Mouse (Mus musculus) naive thymus-derived CD4-positive, alpha-beta T cell, adult 5 months (primary cell): ENCODE data around the gene Ncr1. TPM values are rescaled to one million over a fixed set of nuclear protein-coding genes. Genes with fewer than 3 reads are reported as not detected.

ENCODE experiments used
- polyA plus RNA-seq: library from polyadenylated mRNA; unstranded; fragments of 100-300 nt; shearing (Covaris generic); gene quantifications from one replicate; pipeline ENCODE4 v1.2.1, GENCODE M21; 2017

Ncr1 gene
- not detected for polyA plus RNA-seq

GRCm38 (mm10) chr7:4337509-4337908, at the start of gene Ncr1:
TSS of gene Ncr1 (plus strand) at chr7:4337724.

Other genes with a start within 250 kb of the Ncr1 start
- 0.39 TPM for gene Ttyh1, start 218.3 kb upstream of the Ncr1 start, polyA plus RNA-seq
- 164 TPM for gene Leng8, start 200.7 kb upstream of the Ncr1 start, polyA plus RNA-seq
- 12.2 TPM for gene Leng9, start 187.3 kb upstream of the Ncr1 start, polyA plus RNA-seq
- gene Cdc42ep5, start 172.9 kb upstream of the Ncr1 start, polyA plus RNA-seq = not detected
- not detected for gene Lilra5, start 100.0 kb upstream of the Ncr1 start, polyA plus RNA-seq
- gene Gp6, start 60.0 kb downstream of the Ncr1 start, polyA plus RNA-seq = not detected
- gene Rdh13, start 107.9 kb downstream of the Ncr1 start, polyA plus RNA-seq = 5.1 TPM
- 11.5 TPM for gene Eps8l1, start 123.0 kb downstream of the Ncr1 start, polyA plus RNA-seq
- 302 TPM for gene Ppp1r12c, start 164.0 kb downstream of the Ncr1 start, polyA plus RNA-seq
- 6.2 TPM for gene Tnnt1, start 178.7 kb downstream of the Ncr1 start, polyA plus RNA-seq
- not detected for gene Tnni3, start 186.5 kb downstream of the Ncr1 start, polyA plus RNA-seq
- 0.17 TPM for gene Dnaaf3, start 194.7 kb downstream of the Ncr1 start, polyA plus RNA-seq
- not detected for gene Syt5, start 209.8 kb downstream of the Ncr1 start, polyA plus RNA-seq